Mouse (Mus musculus) cortical plate, adult 2 months (tissue): ENCODE measurements around the gene Efna5.

ENCODE experiments used
- CTCF ChIP-seq: fragments of 200-500 bp; IDR thresholded peaks from 2 replicates; pipeline ENCODE4 v1.5.1; 2011; ENCODE audit warnings: mild to moderate bottlenecking, control low read depth, low read length; ENCODE audit not compliant: insufficient read depth; ENCODE audit errors: extremely low read depth
- POLR2A ChIP-seq: fragments of 200-500 bp; IDR thresholded peaks from 2 replicates; pipeline ENCODE4 v1.6.1; 2011; ENCODE audit warnings: mild to moderate bottlenecking, low read length, control low read depth; ENCODE audit not compliant: insufficient read depth; ENCODE audit errors: extremely low read depth

DNA sequence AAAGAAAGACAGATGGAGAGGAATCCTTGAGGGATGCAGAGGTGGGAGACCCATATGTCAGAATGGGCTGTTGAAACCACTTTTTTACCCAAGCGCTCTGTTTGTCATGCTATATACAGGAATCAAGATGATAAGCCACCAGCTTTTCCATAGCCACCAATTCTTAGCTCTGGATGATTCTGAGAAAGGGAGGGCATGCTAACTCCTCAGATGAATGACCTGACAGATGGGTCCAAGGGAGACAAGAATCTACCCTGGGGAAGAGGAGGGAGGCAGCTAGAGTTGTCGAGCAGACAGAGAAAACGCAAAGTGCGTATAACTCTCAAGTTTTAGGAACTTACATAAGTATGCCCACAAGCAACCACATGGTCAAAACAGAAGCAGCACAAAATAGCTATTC is 126.5 kb downstream of the Efna5 start:
- TF ChIP-seq CTCF (no peak), POLR2A (no peak)
